Mouse (Mus musculus): ENCODE data around the gene Ypel1.

The Ypel1 gene

DNA sequence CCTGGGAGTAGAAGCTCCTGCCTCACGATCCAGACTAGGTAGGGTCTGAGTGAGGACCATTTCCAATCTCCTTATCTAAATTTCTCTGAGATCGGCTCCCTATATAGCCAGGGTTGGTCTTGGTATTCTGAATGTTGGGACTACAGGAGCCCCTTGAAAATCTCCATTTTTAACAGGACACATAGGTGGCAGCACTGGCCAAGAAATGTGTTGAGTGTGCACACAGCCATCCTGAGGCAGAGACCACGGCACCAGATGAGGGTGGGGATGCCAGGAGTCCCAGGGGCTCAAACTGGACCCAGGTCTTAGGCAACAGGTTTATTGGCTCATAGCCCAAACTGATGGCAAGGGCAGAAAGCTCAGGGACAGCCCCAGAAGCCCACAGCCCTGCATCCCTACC, 18.9 kb downstream of the Ypel1 start:
- no peak for DNase-seq

DNA sequence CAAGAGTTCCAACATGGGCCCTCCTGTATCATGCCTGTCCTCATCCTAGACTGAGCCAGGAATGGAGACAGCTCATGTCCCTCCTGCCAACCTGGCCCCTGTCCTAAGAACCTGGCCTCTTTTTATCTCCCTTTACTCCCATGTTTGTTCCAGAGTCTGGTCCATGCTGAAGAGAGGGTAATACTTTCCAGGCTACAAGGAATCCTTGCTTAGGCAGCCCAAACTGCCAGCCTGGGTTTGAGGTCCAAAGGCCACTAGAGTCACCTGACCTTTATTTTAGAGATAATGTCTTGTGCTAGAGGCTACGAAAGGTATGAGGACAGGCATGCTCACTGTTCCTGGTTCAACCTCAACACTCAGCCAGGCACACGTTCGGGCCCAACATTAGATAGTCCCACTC, 27.4 kb downstream of the Ypel1 start:
- no peak for DNase-seq

DNA sequence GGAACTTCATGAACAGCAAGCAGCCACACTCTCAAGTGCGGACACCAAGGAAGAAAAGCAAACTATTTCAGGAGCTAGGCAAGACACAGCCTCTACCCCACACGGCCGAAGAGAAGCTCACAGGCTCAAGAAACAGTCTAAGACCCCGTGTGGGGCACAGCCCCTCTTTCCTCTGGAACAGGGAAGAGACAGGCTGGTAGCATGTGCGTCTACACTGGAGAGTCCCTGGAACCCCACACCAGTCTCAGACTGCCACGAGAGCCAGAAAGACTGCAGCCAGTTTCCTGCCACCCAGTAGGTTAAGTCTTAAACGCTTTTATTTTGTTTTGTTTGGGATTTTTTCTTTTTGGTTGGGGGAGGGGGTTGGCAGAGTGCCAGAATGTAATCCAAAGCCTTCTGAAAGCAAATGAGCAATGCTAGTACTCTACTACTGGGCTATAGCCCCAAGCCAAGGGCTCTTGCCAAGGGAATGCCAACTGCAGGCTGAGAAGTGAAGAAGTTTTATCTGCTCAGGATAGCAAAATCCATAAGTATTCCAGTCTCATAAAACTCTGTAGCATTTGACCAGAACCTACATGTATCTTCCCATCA, 33.2 kb downstream of the Ypel1 start:
- DNase-seq = no peak

DNA sequence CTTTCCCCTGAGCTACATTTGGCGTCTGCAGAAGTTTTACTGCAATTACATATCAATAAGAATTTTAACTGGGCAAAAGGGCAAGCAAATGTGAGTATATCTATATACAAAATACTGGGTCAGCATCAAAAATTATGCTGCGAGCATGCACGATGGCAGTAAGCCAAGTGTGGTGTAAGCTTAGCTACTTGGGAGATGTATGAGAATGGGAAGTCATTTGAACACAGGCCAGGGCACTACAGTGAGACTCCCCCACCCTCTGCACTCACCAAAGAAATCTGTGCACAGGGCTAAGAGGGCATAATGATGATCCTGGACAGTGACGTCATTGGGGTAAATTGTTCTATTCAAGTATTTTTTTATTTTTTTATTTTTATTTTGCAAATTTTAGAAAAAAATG, 35.1 kb downstream of the Ypel1 start:
- DNase-seq = no peak

DNA sequence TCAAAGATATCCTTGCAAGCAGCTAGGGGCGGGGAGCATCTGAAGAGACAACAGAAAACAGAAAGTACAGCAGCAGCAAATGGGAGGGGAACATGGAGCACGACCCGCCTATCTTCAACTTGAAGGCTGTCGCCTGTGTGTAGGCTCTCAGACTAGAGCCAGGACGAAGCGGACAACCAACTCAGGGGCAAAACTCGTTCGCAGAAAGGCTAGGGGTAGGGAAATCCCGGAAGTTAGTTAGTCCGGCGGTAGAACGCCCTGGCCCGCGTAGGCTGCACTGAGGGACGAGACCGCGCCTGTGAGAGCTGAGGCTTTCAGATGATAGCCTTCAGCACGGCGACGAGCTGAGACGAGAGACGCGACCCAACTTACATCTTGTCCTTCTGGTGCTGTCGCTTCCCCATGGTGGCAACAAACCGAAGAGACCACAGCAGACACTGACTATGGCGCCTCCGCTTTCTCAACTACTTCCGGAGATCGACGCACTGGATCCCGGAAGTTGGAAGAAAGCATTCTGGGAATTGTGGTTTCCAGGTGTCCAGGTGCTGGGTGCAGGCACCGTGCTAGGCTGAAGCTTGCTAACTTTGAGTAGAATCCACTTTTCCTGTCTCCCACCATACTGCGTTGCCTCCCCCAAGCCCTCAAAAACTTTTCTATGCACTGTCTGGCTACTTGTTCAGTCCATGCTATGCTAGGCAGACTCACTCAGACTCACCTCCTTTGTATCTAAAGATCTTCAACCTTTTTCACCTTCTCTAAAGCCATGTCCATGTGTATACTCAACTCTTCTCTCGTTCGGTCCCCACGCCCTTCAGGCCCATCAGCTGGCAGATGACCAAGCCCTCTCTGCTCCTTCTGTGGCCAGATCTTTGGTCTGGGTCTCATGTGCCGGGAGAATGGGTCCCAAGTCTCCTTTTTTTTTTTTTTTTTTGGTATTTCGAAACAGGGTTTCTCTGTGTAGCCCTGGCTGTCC, 41.6 kb downstream of the Ypel1 start, which contains the start of gene Ppil2:
Gene Ppil2 (minus strand): TSS at position 487 of the 973 bp plus-strand sequence.
- peak; percentile 68 for DNase-seq

DNA sequence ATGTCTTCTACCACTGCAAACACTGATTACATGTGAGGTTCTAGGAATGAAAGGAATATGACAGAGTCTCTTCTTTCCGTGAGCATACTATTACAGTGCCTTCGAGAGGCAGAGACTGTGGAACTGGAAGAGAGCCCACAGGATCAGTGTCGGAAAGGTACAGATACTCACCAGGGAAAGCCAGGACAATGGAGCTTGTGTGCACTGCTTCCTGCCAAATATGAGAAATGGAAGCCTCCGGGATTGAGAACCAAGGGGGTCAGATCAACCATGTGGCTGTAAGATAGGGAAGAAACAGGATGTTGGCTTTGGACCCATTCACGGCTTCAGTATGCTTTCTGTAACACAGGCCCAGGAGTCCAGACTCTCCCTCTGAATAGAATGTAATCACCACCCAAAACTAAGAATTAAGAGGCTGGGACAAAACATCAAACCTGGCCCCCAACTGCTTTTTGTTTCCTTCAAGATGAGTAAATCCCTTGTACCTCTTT, 47.9 kb downstream of the Ypel1 start:
- no peak for DNase-seq

DNA sequence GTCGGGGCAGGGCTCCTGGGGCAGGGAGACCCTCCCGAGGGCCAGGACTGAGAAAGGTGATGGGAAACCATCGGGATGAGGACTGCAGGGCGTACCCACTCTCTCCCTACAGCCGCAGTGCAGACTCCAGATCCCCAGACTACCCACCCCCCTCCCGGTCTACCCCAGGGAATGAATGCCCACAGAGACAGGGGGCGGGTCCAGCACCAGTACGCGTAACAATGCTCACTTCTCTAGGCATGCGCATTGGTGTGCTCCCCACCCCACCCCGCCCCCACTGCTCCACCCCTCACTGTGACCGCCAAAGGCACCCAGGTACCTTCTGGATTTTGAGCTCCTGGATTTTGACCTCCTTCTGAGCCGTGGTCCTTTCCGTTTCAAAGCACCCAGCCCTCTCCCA, 52.1 kb downstream of the Ypel1 start:
- no peak for DNase-seq

DNA sequence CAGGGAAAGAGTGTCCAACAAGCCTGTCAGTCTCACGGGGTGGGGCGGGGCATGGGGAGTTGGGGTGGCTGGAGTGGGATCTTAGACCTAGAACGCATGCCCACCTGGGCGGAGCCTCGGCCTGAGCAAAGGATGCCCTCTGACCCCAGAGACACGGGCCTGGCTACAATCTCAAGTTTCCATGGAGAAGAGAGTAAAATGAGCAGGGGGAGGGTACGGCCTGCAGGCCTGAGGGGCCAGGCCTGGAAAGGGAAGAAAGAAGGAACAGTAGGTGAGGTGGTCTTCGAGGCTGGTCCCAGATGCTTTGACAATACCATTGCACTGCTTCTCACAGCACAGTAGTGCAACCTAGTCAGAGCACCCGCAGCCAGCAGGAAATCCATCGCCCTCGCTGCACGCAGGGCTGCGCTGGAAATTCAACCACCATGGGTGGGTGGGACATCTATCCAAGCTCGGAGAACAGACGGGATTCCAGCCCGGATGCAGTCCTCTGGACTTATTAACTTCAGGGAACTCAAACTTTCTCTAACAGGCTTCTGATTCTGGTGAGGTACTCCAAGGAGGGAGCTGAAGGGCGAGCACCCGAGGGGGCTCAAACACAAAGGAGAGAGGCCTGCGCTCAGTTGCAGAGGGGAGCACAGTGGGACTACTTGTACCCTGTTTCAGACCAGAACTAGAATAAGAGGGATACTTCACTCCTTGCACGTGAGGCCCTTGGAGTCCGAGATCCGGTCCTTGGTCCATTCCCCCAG, 54.8 kb downstream of the Ypel1 start:
- no peak for DNase-seq

DNA sequence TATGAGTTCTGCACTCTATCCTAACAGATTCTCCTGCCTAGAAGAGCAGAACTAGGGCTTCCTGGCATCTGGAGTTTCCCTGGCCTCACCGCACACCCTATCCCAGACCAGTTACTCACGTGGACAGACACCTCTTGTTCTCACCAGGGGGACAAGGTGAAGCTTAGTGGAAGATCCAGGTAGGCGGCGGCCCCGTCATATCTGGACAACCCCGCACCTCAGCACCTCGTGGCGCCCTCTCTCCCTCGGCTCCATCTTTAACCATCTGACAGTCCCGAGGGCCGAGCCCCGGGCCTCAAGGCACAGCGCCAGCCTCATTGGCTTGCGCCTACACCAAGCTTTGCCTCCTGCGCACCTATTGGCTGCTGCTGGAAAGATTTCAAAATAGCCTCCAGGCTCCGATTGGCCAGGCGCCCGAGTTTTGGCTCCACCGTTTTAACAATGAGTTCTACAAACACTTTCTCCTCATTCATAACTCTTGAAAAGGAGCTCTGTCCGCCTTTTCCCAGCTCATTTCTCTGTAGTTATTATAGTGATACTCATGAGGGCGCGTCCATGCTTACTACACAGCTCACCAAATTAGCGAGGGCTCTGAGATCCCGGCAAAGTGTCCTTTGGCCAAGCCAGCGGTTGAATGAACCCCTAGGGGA, 55.5 kb downstream of the Ypel1 start, which contains the start of gene 2610318N02Rik:
Gene 2610318N02Rik (minus strand): TSS at position 297 of the 650 bp plus-strand sequence.
- DNase-seq = peak; percentile 59

DNA sequence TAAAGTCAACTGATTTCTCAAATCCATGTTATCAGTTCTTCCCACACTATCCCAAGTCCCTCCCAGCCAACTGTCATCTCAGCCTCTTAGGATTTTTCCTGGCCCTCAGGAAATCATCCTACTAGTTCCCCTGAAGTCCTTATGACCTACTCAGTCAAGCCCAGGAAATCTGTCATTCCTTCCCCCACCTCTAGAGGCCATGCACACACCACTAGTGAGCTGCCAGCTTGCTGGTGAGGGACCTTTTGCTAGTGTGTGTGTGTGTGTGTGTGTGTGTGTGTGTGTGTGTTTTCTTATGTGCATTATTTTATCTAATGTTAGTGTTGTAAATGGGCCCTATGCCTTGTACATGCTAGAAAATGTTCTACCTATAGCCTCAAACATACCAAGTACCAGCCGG, 57.8 kb downstream of the Ypel1 start:
- DNase-seq = no peak

DNA sequence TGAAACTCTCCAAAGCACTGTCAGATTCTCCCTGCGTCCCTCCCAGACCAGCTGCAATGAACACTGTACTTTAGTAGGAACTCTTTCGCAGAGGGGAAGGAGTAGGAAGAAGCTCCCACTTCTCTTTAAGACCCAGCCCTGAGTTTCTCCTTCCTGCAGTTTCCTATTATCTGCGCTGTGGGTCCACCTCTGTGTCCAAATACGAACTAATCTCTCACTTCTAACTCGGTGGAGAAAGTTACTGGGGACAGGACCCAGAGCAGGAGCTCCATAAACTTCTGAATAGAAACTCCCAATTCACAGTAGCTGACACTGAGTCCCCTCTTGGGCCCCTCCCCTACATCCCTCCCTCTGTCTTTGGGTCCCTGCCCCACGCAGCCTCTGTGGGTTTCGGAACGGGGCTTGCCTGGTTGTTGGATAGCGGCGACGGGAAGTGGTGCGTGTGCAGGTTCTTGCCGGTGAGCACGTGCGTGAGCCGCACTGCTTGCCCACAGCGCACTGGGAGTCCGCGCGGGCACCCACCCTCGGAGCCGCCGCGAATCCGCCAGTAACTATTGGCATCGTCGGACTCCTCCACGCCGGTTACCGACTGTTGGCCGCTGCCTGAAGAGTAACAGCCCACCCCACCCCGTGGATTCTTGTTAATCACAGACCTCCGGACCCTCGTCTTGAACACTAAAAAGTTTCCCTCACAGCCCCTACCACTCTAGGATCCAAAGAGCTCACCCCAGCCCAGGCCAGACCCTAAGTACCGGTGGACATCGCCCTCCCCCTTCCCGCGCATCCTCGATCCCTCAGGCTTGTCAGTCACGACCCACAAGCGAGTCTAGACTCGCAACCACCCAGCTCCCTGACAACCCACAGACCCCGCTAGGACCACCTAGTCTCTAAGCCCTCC, 61.9 kb downstream of the Ypel1 start:
- peak; percentile 45 for DNase-seq

DNA sequence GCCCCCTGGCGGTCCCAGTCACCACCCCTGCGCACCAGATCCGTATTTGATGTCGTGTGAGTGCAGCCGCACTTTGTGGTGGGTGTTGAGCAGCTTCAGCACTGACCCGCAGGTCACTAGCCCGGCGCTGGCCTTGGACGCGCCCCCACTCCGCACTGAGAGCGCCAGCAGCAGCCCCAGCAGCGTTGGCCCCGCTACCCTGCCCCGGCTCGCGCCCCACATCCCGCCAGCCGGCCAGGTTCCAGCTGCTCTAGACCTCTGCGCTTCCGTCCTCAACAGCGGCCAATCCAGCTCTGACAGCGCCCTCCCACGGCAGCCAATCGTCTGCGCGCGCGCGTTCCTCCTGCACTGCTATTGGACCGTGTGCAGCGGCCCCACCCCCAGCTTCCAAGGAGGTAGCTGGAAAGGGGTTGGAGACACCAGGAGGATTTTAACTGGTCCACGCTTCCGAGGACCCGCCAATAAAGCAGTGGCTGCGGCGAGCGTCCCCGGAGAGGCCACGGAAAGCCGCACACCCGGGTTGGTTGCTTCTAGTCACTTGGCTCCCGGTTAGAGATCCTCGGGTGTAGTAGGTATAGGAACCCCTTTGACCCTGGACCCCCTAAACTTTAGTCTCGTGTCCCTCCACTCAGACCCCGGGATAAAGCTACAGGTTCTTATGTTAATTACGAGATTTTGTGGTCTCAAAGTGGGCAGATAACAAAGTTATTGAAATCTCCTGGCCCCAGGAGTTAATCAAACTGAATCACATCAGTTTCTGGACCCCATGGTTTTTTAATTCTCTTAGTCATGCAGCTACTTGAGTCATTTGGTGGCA, 62.8 kb downstream of the Ypel1 start, which contains the start of gene Sdf2l1:
Gene Sdf2l1 (minus strand): TSS at position 295 of the 817 bp plus-strand sequence.
- DNase-seq = peak; percentile 97

DNA sequence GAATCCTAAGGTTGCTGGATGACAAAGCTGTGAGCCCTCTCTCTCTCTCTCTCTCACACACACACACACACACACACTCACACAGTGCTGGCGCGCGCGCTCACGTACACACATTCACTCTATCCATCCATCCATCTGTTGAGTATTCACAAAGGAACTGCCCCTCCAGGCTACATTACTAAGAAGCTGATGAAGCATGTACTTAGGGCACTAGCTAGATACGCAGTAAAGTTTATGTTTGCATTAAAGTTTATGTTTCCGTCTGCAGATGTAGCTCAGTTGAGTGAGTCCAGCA, 63.4 kb downstream of the Ypel1 start:
- DNase-seq = no peak

Data from cerebellum, adult 11-12 months (tissue).